Mouse (Mus musculus): ENCODE results near the gene Sf1.

The Sf1 gene

DNA sequence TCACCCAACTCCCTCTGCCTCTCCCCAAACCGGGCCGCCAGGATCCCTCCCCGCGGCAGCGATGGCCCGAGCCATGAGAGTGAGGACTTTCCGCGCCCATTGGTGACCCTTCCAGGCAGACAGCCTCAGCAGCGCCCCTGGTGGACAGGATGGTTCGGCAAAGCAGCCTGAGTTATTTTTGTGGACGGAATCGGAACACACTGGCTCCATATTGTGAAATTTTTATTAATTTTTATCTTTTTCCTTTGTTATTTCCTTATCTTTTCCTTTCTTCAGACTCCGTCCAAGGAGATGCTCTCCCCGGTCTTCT is 12.7 kb downstream of the Sf1 start:
- DNase-seq: peak; percentile 60

DNA sequence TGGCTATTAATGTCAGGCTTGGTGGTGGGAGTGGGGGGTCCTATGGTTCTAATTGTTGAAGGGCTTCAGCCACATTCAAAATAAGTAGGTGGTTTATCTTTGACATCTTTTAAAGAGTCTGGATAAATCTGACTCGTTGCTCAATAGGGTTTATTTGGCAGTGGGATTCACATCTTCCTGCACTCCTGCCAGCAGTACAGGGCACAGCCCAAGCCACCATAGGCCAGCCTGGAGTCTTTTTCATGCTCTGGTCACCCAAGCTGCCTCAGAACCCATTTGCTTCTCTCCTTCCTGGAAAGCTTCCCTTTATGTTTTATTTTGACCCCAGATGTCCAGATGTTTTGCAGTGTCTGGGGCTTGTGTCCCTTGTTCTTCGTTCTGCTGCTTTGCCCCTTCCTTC is 13.2 kb downstream of the Sf1 start:
- DNase-seq: no peak

DNA sequence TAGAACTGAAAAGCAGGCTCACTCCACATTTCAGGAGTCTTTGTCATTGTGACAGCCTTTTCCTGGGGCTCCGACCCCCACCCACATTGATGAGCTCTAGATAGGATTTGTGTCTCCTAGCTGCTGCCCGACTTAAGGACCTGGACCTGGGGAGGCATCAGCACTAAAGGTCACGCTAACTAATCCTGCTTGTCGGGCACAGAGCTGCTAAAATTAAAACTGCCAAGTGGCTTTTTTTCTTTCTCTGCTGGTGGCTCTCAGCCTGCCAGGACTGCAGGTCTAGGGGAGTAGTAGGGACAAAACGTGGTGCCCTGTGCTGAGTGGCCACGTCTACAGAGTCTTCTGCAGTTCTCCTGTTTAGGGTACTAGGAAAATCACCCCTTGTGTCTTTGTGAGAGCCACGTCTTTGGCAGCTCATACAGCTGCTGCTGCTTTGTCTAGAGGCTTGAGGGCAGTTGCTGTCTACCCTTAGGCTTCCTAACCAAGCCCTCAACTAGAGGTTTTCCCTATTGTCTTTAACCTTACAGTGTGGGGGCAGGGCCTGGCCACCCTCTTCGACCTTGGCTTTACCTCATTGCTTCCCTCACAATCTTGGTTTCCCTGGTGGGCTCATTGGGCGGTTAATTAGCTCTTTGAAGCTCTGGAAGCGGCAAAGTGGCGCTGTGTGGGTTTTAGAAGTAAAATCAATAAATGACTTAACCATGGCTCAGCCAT is 14.0 kb downstream of the Sf1 start:
- no peak for DNase-seq

DNA sequence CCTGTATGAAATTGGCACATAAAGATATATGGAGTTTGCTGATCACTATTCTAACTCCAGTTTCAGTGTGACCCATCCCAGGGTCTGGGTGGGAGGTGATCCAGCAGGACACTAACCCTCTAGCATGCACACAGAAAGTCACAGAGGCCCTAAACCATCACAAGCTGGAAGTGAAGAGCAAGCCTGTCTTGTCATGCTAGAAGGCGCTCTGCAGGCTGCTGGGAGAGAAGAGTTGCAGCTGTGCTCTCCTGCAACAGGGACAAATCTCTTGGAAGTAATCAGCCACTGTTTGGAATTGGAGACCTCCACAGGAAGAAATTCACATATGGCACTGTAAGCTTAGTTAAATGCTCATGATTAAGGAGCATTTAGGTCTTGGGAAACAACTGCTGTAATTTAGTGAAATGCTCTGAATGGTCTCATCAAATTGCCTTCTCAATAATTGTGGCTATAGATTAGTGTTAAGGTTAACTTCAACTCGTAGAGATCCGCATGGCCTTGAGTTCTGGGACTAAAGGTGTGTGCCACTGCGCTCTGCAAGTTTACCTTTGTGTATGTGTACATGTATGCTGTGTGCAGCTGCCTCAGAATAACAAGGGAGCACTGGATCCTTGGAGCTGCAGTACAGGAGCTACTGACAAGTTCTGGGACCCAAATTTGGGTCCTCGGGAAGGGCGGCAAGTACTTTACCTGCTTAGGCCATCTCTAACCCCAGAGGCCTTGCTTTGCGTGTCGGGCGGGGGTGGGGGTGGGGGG is 17.1 kb downstream of the Sf1 start:
- DNase-seq: no peak

DNA sequence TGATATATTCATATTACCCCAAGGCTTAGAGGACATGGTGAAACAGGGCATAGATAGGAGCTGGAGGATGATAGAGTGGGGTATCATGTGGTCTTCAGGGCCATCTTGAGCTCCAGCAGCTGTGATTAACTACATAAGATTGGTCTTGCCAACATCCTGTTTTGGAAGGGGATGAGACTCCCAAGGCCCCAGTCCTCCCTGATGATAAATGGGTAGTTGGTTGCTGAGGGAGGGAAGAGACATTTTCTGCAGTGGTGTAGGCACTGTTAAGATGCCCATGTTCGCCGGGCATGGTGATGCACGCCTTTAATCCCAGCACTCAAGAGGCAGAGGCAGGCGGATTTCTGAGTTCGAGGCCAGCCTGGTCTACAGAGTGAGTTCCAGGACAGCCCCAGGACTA is 17.7 kb downstream of the Sf1 start:
- no peak for DNase-seq

DNA sequence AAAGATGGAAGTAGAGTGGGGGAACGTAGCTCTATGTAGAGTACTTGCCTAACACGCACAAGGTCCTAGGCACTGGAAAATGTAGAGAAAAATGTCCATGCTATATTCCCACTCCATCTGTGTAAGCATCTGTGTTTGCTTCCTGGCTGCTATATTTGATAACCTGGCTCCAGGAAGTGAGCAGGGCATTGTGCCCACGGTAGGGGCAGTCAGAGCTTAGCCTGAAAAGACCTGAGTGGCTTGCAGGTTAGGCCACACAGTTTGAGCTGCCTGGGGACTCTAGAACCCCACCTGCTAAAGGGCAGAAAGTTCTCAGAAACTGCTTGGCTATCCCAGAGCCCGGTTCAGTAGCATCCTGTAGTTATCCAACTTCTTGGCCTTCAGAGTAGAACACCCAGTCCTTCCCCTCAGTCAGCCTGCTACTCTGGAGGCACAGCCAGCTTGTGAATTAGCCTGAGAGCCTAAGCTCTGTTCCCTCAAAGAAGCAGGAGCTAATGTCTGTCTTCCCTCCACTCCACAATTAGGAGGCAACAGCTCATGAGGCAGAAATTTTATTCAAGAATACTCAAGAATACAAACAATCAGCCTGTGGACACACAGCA is 18.9 kb downstream of the Sf1 start:
- DNase-seq: no peak

DNA sequence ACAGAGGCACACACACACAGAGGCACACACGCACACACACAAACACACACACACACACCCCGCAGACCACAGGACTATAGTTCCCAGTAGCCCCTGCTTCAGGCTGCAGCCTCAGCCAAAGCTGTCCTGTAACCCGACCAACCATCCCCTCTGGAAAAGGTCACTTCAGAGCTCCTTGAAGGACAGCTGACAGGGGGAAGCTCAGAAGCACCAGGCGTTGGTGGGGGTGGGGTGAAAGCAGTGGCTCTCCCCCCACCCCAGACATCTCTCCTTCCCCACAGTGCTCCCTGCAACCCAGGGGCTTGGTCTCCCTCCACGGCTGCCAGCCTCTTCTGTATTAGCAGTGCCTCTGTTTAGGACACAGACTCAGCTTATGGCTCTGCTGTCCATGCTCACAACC is 20.0 kb downstream of the Sf1 start:
- no peak for DNase-seq

DNA sequence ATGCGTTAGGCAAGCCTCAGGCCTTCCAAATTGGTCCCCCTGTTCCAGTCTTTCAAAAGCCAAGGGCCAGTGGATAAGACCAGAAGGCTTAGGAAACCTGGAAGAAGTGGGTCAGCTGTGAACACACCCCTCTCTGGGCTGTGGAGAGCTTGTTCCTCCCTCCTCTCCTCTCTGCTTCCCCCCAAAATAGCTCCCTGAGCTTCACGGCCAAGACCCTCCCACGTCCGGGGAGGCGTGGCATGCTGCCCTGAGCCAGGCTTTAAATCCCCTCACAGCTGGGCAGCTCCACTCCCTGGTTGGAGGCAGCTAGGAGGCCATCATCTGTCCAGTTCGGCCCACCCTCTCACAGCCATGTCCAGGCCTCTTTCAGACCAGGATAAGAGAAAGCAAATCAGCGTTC is 20.6 kb downstream of the Sf1 start, which contains the start of gene Pygm:
Gene Pygm, plus strand, starts transcription at position 272 of the 400 bp plus-strand sequence.
- peak; percentile 59 for DNase-seq

DNA sequence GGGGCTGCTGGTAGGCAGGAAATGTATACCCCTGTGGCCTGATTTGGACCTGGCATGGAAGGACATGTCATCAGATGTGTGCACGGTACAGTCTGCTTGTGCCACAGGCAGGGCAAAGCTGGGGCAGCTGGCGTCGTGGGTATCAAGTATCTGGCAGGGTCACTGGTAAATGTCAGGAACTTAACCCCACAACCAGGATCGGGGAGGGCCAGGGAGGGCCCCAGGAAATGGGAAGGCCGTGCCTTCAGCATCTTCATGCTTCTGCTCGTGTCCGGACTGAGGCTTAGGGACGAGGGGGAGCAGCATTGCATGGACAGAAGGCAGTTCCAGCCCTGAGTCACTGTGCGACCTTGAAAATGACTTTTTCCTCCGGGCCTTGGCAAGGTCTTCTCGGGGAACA is 21.5 kb downstream of the Sf1 start:
- DNase-seq: no peak

DNA sequence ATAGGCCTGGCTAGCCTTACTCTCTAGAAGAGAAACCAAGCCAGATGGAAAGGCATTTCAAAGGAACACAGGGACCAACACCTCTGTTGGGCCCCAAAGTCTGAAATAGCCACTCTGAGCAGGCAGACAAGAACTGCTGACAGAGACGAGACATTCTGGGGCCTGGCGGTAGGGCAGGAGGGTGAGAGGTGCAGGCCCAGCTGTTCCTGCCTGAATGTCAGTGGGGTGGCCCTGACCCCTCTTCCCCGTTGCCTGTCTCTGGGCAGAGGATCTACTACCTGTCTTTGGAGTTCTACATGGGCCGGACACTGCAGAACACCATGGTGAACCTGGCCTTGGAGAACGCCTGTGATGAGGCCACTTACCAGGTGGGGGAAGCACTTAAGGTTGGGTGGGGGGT is 21.9 kb downstream of the Sf1 start:
- no peak for DNase-seq

DNA sequence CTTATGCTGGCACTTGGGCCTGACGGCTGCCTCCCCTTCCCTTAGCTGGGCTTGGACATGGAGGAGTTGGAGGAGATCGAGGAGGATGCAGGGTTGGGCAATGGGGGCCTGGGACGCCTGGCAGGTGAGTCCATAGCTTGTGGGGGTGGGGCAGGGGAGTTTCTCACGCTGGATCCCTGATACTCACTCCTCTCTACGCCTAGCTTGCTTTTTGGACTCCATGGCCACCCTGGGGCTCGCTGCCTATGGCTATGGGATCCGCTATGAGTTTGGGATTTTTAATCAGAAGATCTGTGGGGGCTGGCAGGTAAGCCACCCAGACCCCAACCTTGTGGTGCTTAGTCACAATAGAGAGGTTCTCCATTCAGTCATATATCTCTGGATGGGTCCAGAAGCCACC is 22.3 kb downstream of the Sf1 start:
- DNase-seq: no peak

DNA sequence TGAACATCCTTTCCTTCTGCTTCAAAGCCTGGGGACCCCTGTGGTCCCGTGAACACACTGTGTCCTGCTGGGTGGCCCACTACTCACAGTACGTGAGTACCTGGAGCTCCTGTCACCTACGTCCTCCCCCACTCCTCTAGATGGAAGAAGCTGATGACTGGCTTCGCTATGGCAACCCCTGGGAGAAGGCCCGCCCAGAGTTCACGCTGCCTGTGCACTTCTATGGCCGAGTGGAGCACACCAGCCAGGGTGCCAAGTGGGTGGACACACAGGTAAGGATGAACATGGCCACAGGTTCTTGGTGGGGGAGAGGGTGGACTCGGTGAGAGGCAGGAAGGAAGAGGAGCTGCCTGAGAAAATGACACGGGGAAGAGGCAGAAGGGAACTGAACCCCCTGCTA is 22.7 kb downstream of the Sf1 start:
- no peak for DNase-seq

DNA sequence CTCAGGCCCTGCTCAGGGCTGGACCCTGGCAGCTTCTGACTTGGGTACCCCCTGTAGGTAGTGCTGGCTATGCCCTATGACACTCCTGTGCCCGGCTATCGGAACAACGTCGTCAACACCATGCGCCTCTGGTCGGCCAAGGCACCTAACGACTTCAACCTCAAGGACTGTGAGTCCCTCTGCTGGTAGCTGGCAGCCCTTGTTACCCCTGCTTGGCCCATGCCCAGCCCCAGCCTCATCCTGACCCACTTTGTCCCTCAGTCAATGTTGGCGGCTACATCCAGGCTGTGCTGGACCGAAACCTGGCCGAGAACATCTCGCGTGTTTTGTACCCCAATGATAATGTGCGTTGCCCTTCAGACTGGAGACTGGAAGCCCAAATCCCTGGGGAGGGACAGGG is 24.5 kb downstream of the Sf1 start:
- DNase-seq: no peak

DNA sequence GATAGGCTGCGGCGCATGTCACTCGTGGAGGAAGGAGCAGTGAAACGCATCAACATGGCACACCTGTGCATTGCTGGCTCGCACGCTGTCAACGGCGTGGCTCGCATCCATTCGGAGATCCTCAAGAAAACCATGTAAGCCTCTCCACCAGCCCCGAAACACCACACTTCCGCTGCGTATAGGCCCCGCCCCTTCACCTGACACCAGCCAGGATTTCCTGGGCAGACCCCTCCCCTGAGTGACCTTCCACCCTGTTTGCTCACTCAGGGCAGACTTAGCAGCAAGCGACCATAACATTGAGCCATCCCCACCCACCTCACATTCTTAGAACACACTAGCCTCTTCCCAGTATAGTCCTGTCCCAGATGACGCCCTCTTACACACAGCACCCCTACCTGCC is 26.3 kb downstream of the Sf1 start:
- no peak for DNase-seq

DNA sequence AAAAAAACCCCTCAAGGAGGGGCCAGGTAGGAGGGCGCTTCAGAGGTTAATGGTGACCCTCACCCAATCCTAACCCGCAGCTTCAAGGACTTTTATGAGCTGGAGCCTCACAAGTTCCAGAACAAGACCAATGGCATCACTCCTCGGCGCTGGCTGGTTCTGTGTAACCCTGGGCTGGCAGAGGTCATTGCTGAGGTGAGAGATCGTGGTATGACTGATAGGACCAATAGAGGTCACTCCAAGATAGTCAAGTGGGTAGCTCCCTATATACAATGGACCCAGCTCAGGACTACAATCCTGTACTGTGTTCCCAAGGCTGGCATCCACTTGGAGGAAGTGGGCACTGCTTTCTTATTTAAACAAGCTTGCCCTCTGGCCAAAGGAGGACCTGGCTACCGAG is 26.8 kb downstream of the Sf1 start:
- DNase-seq: no peak

DNA sequence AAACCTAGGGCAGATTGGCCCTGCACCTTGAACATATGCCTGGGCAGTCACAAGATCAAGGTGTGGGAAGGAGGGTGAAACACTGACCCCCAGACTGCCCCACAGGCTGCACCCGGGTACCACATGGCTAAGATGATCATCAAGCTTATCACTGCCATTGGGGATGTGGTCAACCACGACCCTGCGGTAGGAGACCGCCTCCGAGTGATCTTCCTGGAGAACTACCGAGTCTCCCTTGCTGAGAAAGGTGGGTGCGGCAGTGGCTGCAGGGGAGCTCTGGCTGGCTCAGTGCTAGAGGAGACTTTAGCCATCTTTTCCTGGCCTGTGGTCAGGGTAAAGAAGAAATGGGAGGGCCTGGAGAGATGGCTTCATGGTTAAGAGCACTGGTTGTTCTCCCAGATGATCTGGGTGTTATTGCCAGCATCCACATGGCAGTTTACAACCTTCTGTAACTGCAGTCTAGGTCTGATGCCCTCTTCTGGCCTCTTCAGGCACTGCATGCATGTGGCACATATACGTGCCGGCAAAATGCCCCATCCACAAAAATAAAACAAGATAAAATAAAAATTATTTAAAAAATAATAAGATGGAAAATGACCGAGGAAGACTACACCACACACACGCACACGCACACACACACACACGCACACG is 29.4 kb downstream of the Sf1 start:
- DNase-seq: no peak

DNA sequence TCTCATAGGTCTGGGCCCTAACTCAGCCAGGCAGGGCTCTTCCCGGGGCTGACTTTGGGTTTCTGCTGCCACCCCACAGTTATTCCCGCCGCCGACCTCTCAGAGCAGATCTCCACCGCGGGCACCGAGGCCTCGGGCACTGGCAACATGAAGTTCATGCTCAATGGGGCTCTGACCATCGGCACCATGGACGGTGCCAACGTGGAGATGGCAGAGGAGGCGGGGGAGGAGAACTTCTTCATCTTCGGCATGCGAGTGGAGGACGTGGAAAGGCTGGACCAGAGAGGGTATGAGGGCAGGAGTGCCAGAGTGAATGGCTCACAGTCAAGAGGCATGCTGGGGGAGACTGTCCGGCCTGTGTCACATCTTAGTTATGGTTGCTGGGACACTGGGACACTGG is 30.1 kb downstream of the Sf1 start:
- no peak for DNase-seq

DNA sequence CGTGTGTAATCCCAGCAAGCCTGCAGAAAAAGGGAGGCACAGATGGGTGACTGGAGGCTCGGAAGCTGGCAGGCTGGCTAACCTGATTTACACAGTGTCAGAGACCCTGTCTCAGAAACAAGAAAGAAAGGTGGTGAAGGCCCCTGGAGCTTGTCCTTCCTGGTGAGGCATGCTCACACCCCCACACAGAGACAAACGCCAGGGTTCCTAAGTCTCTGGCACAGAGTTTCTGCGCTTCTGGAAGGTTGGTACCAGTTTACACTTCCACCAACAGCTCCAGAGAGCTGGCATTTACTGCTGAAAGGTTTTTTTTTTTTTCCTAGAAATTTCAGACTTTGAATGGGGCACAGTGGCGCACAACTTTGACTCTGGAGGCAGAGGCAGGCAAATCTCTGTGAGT is 32.7 kb downstream of the Sf1 start:
- no peak for DNase-seq

DNA sequence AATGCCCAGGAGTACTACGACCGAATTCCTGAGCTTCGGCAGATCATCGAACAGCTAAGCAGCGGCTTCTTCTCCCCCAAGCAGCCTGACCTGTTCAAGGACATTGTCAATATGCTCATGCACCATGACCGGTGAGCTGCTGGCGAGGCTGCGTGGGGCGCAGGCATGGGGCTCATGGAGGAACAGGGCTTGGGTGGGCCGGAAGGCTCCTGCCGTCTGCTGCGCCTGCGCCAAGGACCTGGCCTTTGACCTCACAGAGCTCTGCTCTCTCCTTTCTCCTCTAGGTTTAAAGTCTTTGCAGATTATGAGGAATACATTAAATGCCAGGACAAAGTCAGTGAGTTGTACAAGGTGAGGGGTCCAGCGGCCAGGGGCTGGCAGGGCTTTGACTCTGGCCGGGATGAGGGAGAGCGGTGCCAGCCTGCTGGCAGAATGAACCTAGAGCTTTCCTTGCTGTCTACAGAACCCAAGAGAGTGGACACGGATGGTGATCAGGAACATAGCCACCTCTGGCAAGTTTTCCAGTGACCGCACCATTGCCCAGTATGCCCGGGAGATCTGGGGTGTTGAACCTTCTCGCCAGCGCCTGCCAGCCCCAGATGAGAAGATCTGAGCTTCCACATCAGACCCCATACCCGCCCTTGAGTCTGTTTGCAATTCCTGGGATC is 34.2 kb downstream of the Sf1 start:
- DNase-seq: peak; percentile 44

DNA sequence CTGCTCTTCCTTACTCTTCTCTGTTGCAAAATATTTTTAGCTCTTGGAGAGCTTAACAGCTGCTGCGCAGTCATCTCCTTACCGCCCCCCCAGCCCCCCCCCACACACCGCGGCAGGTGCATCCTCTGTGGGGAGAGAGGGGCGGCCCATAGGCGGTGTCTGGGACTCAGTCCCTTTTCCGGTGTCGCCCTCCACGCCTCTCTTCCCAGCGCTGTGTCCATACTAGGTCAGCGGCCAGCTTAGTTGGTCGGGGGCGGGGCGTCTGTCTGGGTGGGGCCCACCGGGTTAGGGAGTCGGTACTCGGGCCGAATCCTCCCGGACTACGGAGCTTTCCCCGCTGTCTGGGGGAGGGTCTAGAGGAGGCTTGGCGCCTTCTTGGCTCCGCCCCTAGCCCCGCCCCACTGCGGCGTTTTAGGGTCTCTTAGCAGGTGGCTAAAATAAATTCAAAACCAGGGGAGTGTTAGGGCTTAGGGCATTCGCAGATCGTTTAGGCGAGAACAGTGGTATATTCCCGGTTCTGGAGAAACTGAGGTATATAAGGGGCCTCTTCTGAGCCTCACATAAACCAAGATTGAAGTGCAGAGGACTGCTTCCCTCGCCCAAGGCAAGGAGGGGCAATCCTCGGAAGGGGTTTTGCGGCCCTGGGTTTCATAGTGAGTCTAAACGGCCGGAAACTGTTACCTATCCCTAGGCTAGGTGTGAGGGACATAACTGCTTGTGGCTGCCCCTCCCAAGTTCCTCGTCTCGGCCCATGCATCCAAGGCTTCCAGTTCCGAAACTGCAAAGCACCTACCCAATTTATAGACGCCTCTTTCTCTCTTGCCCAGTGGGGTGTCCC is 35.2 kb downstream of the Sf1 start:
- DNase-seq: peak; percentile 73

DNA sequence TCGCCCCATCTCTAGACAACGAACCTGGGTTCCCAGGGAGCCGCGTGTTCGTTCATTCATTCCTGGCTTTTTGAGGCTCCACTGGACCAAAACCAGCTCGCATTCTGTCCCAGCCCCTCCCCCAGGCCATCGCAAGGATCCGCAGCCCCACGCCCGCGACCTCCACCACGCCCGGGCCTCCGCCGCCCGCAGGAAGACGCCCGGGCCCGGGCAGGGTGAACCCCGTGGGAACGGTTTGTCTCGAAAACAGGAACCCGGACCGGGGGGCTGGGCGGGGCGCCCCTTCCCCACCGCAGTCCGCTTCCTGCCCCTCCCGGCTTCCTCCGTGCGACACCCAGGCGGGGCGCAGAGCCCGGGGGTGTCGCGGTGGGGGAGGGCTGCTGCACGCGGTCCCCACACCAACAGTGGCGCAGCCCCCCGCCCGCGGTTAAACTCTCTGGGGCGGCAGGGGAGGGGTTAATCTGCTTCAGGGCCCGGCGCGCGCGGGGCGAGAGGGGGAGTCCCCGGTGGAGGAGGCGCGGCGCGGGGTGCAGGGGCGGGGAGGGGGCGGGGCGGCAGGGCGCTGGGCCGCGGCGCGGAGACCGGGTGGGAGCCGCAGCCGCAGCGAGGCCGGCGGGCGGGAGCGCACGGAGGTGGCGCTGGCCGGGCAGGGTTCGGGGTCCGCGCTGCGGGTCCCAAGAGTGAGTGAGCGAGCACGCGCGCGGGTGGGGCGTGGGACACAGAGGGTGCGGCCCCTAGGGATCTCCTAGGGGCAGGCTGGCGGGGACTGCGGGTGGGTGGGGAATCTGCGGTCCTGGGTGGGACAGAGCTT is 36.0 kb downstream of the Sf1 start, which contains the start of gene Rasgrp2:
Gene Rasgrp2, plus strand, starts transcription at position 56 of the 811 bp plus-strand sequence.
- DNase-seq: peak; percentile 70
